In genomic region chr7:82056551-82057230, GRCm38 (mm10) we compare ENCODE assay signal across 7 mouse cellular contexts.
DNase-seq lines count a peak whose midpoint lies in the region; ATAC-seq lines count a peak whose summit lies in the region.

No protein-coding gene starts in this region.

- peak overlapping the region in 1 of 2 experiments; percentile 26; a peak in 1 of 4 replicates for H3K4me3 ChIP-seq in heart, embryonic 14.5 days (ENCODE audit: control insufficient read depth in 1 of 2, insufficient read depth in 1 of 2, low read depth in 1 of 2, low read length in 2 of 2)
- H3K4me3 ChIP-seq in limb, embryonic 11.5 days (ENCODE audit: low read depth, low read length), result no peak overlapping the region; the same call in 1 of the 2 replicates
- no peak overlapping the region for H3K4me3 ChIP-seq in neural tube, embryonic 12.5 days

- no peaks in the 10 kb centered on the region for H3K9me3 ChIP-seq in heart, embryonic 14.5 days (ENCODE audit: control insufficient read depth, low read length)
- H3K9me3 ChIP-seq in limb, embryonic 11.5 days (ENCODE audit: control insufficient read depth, low read length), result no peaks in the 10 kb centered on the region
- no peaks in the 10 kb centered on the region for H3K9me3 ChIP-seq in neural tube, embryonic 12.5 days

- peaks cover 4% of the 10 kb centered on the region in 2 experiments; a peak in 3 of 4 replicates for H3K4me1 ChIP-seq in heart, embryonic 14.5 days (ENCODE audit: control insufficient read depth in 2 of 2, insufficient read depth in 2 of 2, low read length in 2 of 2)
- no peaks in the 10 kb centered on the region for H3K4me1 ChIP-seq in limb, embryonic 11.5 days (ENCODE audit: control insufficient read depth, insufficient read depth, low read length)
- no peaks in the 10 kb centered on the region for H3K4me1 ChIP-seq in neural tube, embryonic 12.5 days

- H3K9ac ChIP-seq in heart, embryonic 14.5 days (ENCODE audit: low read length), result no peak overlapping the region; the same call in 1 of the 2 replicates
- 0 out of 2 replicates have a peak overlapping the region, but pooled peaks have one; percentile 1 for H3K9ac ChIP-seq in limb, embryonic 11.5 days (ENCODE audit: low read length)
- no peak overlapping the region for H3K9ac ChIP-seq in neural tube, embryonic 12.5 days

- peak; percentile 85 to 89 for DNase-seq in adrenal gland, adult (ENCODE audit: inconsistent age in 2 of 2, low spot score in 1 of 2)
- DNase-seq in embryo, embryonic 9.5 days (ENCODE audit: extremely low spot score), result peak; percentile 61
- peak; percentile 64 for DNase-seq in limb, embryonic 11.5 days (ENCODE audit: low spot score)
- DNase-seq in T-cell, adult 2 months (ENCODE audit: low spot score), result no peak
- DNase-seq in cerebellum, postnatal 4 days (ENCODE audit: low spot score in 2 of 2), result no peak

- H3K27me3 ChIP-seq in heart, embryonic 14.5 days (ENCODE audit: control insufficient read depth, insufficient read depth, low read length), result no peaks in the 10 kb centered on the region
- H3K27me3 ChIP-seq in limb, embryonic 11.5 days (ENCODE audit: control insufficient read depth, insufficient read depth, low read length), result no peaks in the 10 kb centered on the region
- H3K27me3 ChIP-seq in neural tube, embryonic 12.5 days (replicated peaks), result no peaks in the 10 kb centered on the region

- H3K36me3 ChIP-seq in heart, embryonic 14.5 days (ENCODE audit: control insufficient read depth, insufficient read depth, low read length), result no peaks in the 10 kb centered on the region
- no peaks in the 10 kb centered on the region for H3K36me3 ChIP-seq in limb, embryonic 11.5 days (ENCODE audit: control insufficient read depth, insufficient read depth, low read length)
- H3K36me3 ChIP-seq in neural tube, embryonic 12.5 days, result no peaks in the 10 kb centered on the region

- no peak for ATAC-seq in heart, embryonic 14.5 days (ENCODE audit: insufficient number of reproducible peaks, insufficient read depth, low FRiP score, low read depth)
- ATAC-seq in limb, embryonic 11.5 days (ENCODE audit: insufficient number of reproducible peaks, low FRiP score, low TSS enrichment, low read depth), result no peak
- no peak for ATAC-seq in neural tube, embryonic 12.5 days (ENCODE audit: low FRiP score, low read depth)

- WGBS in heart, embryonic 14.5 days, result 7% methylated on average over 21 of the region's 21 CpGs
- WGBS in limb, embryonic 11.5 days, result 1% methylated on average over 21 of the region's 21 CpGs
- 2% methylated on average over 21 of the region's 21 CpGs for WGBS in neural tube, embryonic 12.5 days

- peak overlapping the region; percentile 52 for H3K4me2 ChIP-seq in heart, embryonic 14.5 days (ENCODE audit: low read length)
- H3K4me2 ChIP-seq in limb, embryonic 11.5 days (ENCODE audit: low read depth, severe bottlenecking), result peak overlapping the region; percentile 35; the same call in 1 of the 2 replicates
- H3K4me2 ChIP-seq in neural tube, embryonic 12.5 days (replicated peaks), result peak overlapping the region; percentile 50

- no peak overlapping the region for H3K27ac ChIP-seq in heart, embryonic 14.5 days (replicated peaks in 1 of 2; ENCODE audit: control insufficient read depth in 1 of 2, insufficient read depth in 1 of 2, low read depth in 2 of 2, low read length in 2 of 2)
- H3K27ac ChIP-seq in limb, embryonic 11.5 days (replicated peaks; ENCODE audit: low read depth, low read length), result no peak overlapping the region
- no peak overlapping the region for H3K27ac ChIP-seq in neural tube, embryonic 12.5 days

Comparison
In these comparisons a context has a peak if more than half of its experiments do, and no peak if none do; other contexts are left out.
1. DNase-seq: peak in adrenal gland, adult (2 of 2), embryo, embryonic 9.5 days (single experiment) and limb, embryonic 11.5 days (single experiment); none in T-cell, adult 2 months (single experiment) and cerebellum, postnatal 4 days (0 of 2).
2. Peak in every context shown above with its lines, with median percentiles within 50 percentile points of each other: H3K4me2 ChIP-seq.